Mouse (Mus musculus) kidney, embryonic 16.5 days (tissue): ENCODE data around the gene Reep1. TPM values are rescaled to one million over a fixed set of nuclear protein-coding genes. Genes with fewer than 3 reads are reported as not detected.
A peak's percentile ranks its signal among the peaks of the same experiment; 100 is the strongest.

Experiments used
- ATAC-seq: fragments of 200-750 bp; cut with Nextera tagmentation; 2 replicates; pipeline ENCODE4 v1.8.0; 2017; ENCODE audit warnings: moderate TSS enrichment; ENCODE audit not compliant: low FRiP score, low TSS enrichment
- H3K27ac ChIP-seq: fragments of 300-500 bp; sonication (generic); 2 replicates; pipeline ENCODE4 v1.5.1; 2014; ENCODE audit warnings: low read length
- H3K27me3 ChIP-seq: fragments of 300-500 bp; sonication (generic); 2 replicates; pipeline ENCODE4 v1.6.1; 2014; ENCODE audit warnings: low read length, control low read depth, mixed read lengths; ENCODE audit not compliant: insufficient read depth
- H3K36me3 ChIP-seq: fragments of 300-500 bp; sonication (generic); 2 replicates; pipeline ENCODE4 v1.6.1; 2014; ENCODE audit warnings: low read length, control low read depth, mixed read lengths; ENCODE audit not compliant: insufficient read depth
- H3K4me1 ChIP-seq: fragments of 300-500 bp; sonication (generic); 2 replicates; pipeline ENCODE4 v1.6.1; 2014; ENCODE audit warnings: low read length, control low read depth, mixed read lengths; ENCODE audit not compliant: insufficient read depth
- H3K4me2 ChIP-seq: fragments of 300-500 bp; sonication (generic); replicated peaks from 2 replicates; pipeline ENCODE4 v1.6.1; 2014; ENCODE audit warnings: low read depth, low read length
- H3K4me3 ChIP-seq: fragments of 300-500 bp; sonication (generic); 2 replicates; pipeline ENCODE4 v1.5.1; 2014; ENCODE audit warnings: mild to moderate bottlenecking, low read length
- H3K9ac ChIP-seq: fragments of 300-500 bp; sonication (generic); replicated peaks from 2 replicates; pipeline ENCODE4 v1.6.1; 2014; ENCODE audit warnings: low read length
- H3K9me3 ChIP-seq: fragments of 300-500 bp; sonication (generic); 2 replicates; pipeline ENCODE4 v1.6.1; 2016; ENCODE audit warnings: low read length, control low read depth
- WGBS: fragments of 180-500 bp; shearing (Covaris S2); extraction: QIAGEN DNeasy Blood & Tissue Kit; methylation state at CpG from one replicate; pipeline ENCODE4 v1.1.7; 2014; 5-methylcytosine and 5-hydroxymethylcytosine counted together
- polyA plus RNA-seq: library from polyadenylated mRNA; unstranded; fragments of >200 nt; fragmentation: Nextera tagmentation; extraction: Ambion mirVana; gene quantifications from 2 replicates; pipeline ENCODE4 v1.2.1, GENCODE M21; 2015

Reep1 gene
- polyA plus RNA-seq, 1 experiment from 2014 or later: 14.1 TPM

GRCm38 (mm10) chr6:71728306-71728705 lies 20.9 kb downstream of the Reep1 start:
- H3K4me2 ChIP-seq: no peak overlapping the region
- H3K4me1 ChIP-seq: no peaks in the 10 kb centered on the region
- no peak for ATAC-seq
- H3K9me3 ChIP-seq: no peaks in the 10 kb centered on the region
- no peaks in the 10 kb centered on the region for H3K27me3 ChIP-seq
- no peak overlapping the region for H3K27ac ChIP-seq
- 57% methylated on average over 3 of the region's 3 CpGs for WGBS
- H3K36me3 ChIP-seq: no peaks in the 10 kb centered on the region
- no peak overlapping the region for H3K4me3 ChIP-seq
- H3K9ac ChIP-seq: no peak overlapping the region

DNA sequence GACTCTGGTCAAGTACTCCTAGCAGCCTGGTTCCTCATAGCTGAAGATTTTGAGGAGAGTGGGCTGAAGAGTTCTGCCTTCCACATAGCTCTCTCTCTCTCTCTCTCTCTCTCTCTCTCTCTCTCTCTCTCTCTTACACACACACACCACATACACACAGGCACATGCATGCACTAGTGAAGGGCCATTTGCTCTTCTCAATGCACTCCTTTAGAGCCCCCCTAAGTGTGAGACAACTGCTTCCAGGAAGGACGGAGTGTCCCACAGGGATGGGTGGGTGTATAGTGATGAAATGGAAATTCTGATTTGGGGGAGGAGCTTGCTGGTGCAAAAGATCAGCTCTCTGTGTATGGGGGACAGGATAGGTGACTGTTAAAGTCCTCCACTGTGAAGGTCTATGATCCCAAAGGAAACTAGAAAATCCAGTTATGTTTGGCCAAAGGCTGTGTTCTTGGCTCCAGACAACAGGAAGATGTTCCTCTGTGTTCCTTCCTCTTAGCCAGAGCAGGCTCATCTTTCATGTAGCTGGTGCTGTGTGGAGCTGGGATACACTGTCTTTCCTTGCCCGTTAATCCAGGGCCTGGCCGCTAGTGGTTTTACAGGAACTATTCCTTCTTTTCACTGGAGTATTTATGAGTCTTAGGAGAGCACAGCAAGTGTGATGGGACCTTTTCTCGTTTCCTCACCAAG lies 27.7 kb downstream of the Reep1 start:
- peak overlapping the region; percentile 41 for H3K27ac ChIP-seq
- no peaks in the 10 kb centered on the region for H3K27me3 ChIP-seq
- no peaks in the 10 kb centered on the region for H3K36me3 ChIP-seq
- H3K4me1 ChIP-seq: peaks cover 9% of the 10 kb centered on the region
- no peak overlapping the region for H3K4me2 ChIP-seq
- no peak overlapping the region for H3K9ac ChIP-seq
- H3K4me3 ChIP-seq: no peak overlapping the region
- no peak; the same call in 1 of the 2 replicates for ATAC-seq
- H3K9me3 ChIP-seq: no peaks in the 10 kb centered on the region
- WGBS: 20% methylated on average over 4 of the region's 4 CpGs

DNA sequence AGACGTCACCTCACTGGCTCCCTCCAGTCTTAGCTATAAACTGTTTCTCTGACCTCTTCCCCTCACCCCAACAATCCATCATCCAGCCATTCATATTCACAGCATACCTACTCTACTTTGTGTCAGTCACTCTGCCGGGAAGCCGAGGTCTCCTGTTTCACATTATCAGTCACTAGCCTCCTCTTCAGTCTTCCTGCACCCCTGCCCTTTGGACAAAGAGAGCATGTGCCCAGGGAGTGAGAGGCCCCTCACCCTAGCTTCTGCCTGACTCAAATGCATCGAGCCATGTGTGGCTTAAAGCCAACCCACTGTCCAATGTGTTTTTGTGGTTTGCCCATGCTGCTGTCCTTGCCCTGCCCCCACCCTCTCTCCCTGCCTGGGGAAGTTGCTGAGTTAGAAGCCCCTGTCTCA lies 28.2 kb downstream of the Reep1 start:
- WGBS: 8% methylated on average over 4 of the region's 4 CpGs
- Histone ChIP-seq H3K9ac (no peak overlapping the region), H3K27me3 (no peaks in the 10 kb centered on the region), H3K4me3 (no peak overlapping the region), H3K27ac (peak overlapping the region; percentile 41; the same call in 1 of the 2 replicates), H3K4me2 (no peak overlapping the region), H3K9me3 (no peaks in the 10 kb centered on the region), H3K36me3 (no peaks in the 10 kb centered on the region), H3K4me1 (peaks cover 9% of the 10 kb centered on the region)
- peak; percentile 70 for ATAC-seq

DNA sequence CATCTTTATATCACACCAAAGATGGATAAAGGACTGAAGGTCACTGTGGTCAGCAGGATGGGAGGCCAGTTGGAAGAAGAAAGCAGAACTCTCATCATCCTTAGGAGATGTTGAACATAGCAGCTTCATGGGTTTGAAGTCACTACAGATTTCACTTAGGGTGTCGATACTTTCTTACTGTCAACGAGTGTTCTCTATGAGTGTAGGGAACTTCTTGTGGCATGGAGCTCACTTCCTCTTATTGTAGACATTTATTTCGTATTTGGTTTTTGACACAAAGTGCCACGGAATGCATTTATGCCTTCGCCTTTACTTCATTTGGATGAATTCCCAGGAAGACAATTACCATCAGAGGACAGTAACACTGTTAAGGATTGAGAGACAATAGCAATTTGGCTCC lies 28.7 kb downstream of the Reep1 start:
- Histone ChIP-seq H3K4me3 (no peak overlapping the region), H3K36me3 (no peaks in the 10 kb centered on the region), H3K4me1 (peaks cover 9% of the 10 kb centered on the region), H3K27me3 (no peaks in the 10 kb centered on the region), H3K9me3 (no peaks in the 10 kb centered on the region), H3K9ac (no peak overlapping the region), H3K4me2 (no peak overlapping the region), H3K27ac (0 out of 2 replicates have a peak overlapping the region, but pooled peaks have one; percentile 12)
- ATAC-seq: no peak
- WGBS: 83% methylated on average over 5 of the region's 5 CpGs

DNA sequence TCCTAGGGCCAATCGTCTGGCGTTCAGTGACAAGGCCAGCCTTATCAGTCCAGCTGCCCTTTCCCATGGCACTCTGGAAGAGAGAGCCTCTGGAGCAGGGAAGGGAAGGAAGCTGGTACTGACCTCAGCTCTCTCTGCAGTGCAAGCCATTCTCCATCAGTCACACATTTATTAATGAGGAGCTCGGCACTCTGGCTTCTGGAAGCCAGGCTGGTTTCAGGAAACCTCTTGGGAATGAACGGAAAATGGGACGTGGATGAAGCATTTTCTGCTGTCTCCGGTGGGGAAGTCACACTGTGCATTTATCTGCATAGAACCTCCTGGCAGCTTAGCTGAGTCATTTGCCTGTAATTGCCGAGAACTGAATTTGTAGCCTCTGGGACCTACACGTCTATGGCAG lies 29.8 kb downstream of the Reep1 start:
- H3K27me3 ChIP-seq: no peaks in the 10 kb centered on the region
- ATAC-seq: peak; percentile 31; the same call in 1 of the 2 replicates
- peaks cover 9% of the 10 kb centered on the region for H3K4me1 ChIP-seq
- no peaks in the 10 kb centered on the region for H3K36me3 ChIP-seq
- H3K9ac ChIP-seq: no peak overlapping the region
- H3K4me3 ChIP-seq: no peak overlapping the region
- no peak overlapping the region for H3K4me2 ChIP-seq
- no peaks in the 10 kb centered on the region for H3K9me3 ChIP-seq
- H3K27ac ChIP-seq: no peak overlapping the region
- 70% methylated on average over 8 of the region's 8 CpGs for WGBS

DNA sequence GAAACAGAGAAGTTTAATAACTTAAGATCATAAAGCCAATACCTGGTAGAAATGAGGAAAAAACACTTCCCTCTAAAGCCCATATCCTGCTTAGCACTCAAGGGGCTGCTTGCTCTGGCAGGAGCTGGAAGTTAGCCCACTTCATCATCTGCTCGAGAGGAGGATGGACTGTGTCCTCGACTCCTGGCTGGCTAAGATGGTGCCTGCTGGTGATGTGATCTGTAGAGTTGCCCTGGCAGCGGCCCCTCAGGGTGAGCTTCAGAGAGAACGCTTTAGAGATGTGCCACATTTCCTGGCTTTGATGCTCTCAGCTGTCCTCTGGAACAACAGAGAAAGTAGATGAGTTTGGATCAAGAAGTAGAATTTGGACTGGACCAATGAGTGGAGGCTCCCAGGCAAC lies 31.2 kb downstream of the Reep1 start:
- Histone ChIP-seq H3K4me1 (peaks cover 9% of the 10 kb centered on the region), H3K27ac (no peak overlapping the region), H3K27me3 (no peaks in the 10 kb centered on the region), H3K9me3 (no peaks in the 10 kb centered on the region), H3K9ac (no peak overlapping the region), H3K36me3 (no peaks in the 10 kb centered on the region), H3K4me3 (no peak overlapping the region), H3K4me2 (no peak overlapping the region)
- 59% methylated on average over 4 of the region's 4 CpGs for WGBS
- ATAC-seq: no peak

- Histone ChIP-seq H3K4me2 (no peak overlapping the region), H3K27me3 (no peaks in the 10 kb centered on the region), H3K27ac (no peak overlapping the region), H3K36me3 (no peaks in the 10 kb centered on the region), H3K9ac (no peak overlapping the region), H3K4me1 (no peaks in the 10 kb centered on the region), H3K9me3 (no peaks in the 10 kb centered on the region), H3K4me3 (no peak overlapping the region)
- ATAC-seq: no peak
- 52% methylated on average over 13 of the region's 13 CpGs for WGBS
Observed at GRCm38 (mm10) chr6:71740921-71741320, 33.6 kb downstream of the Reep1 start.

DNA sequence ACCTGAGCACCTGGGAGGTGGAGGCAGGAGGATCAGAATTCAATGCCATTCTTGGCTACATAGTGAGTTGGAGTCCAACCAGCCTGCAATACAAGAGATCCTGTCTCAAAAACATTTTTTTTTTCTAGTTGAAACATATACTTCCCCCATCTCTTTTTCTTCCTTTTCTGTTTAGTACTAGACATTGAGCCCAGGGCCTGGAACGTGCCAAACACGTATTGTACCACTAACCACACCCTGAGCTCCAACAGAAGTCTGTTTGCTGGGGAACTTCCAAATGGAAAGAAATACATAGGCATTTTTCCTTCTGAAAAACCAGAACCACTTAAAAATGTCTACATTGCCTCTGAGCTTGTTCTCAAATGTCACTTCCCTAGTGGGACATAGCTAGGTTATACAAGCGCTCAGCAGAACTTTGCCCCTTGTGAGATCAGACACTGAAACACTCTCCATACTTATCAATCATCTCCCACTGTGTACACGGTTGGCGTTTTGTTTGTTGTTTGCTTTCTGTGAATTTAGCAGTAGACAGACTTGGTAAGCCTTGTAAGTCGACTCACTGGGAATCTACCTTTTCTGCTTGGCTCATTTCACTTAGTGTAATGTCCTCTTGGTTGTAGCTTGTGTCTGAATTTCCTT lies 34.8 kb downstream of the Reep1 start:
- 82% methylated on average over 6 of the region's 6 CpGs for WGBS

GRCm38 (mm10) chr6:71744934-71745333 lies 37.6 kb downstream of the Reep1 start:
- 80% methylated on average over 6 of the region's 6 CpGs for WGBS
- Histone ChIP-seq H3K4me3 (no peak overlapping the region), H3K36me3 (no peaks in the 10 kb centered on the region), H3K4me1 (no peaks in the 10 kb centered on the region), H3K27ac (no peak overlapping the region), H3K4me2 (no peak overlapping the region), H3K27me3 (no peaks in the 10 kb centered on the region), H3K9ac (no peak overlapping the region), H3K9me3 (no peaks in the 10 kb centered on the region)
- no peak for ATAC-seq

More for the DNA sequence above, 34.8 kb downstream of the Reep1 start:
- no peak overlapping the region for H3K9ac ChIP-seq
- H3K4me3 ChIP-seq: no peak overlapping the region
- no peaks in the 10 kb centered on the region for H3K9me3 ChIP-seq
- no peak overlapping the region for H3K27ac ChIP-seq
- no peaks in the 10 kb centered on the region for H3K36me3 ChIP-seq
- no peak overlapping the region for H3K4me2 ChIP-seq
- H3K27me3 ChIP-seq: no peaks in the 10 kb centered on the region
- H3K4me1 ChIP-seq: no peaks in the 10 kb centered on the region
- no peak for ATAC-seq

DNA sequence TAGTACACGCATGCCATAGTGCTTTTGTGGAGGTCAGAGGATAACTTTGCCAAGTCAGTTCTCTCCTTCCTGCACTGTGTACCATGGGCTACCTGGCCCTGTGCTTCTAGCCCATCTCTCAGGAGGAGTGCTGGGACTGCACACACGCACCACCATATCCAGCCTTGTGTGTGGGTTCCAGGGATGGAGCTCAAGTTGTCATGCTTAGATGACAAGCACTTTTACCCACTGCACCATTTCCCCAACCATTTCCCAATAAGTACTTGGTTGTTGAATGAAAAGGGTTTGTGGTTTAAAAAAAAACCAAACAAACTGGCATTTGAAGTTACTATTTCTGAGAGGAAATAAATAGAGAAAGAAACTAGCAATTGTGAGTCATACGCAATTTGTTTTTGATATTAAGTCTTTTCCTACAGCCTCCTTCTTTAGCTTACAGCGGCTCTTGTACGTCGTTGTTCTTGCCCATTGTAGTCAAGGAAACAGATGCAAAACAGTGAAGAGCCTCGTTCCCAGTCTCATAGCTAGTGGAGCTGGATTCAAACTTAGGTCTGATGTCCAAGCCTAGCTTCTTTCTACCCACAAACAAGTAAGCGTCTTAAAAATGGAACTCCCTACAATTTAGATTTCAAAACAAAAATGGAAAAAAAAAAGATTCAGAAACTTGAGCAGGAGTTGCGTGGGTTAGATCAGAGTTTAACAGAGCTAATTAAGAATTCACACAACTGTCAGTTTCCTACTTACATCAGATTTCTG lies 38.3 kb downstream of the Reep1 start:
- Histone ChIP-seq H3K27me3 (no peaks in the 10 kb centered on the region), H3K4me3 (no peak overlapping the region), H3K9me3 (no peaks in the 10 kb centered on the region), H3K27ac (no peak overlapping the region), H3K36me3 (no peaks in the 10 kb centered on the region), H3K4me1 (no peaks in the 10 kb centered on the region), H3K4me2 (no peak overlapping the region), H3K9ac (no peak overlapping the region)
- no peak for ATAC-seq
- 90% methylated on average over 9 of the region's 9 CpGs for WGBS
